9 mouse cellular contexts compared by ENCODE assay signal in the genomic region with DNA sequence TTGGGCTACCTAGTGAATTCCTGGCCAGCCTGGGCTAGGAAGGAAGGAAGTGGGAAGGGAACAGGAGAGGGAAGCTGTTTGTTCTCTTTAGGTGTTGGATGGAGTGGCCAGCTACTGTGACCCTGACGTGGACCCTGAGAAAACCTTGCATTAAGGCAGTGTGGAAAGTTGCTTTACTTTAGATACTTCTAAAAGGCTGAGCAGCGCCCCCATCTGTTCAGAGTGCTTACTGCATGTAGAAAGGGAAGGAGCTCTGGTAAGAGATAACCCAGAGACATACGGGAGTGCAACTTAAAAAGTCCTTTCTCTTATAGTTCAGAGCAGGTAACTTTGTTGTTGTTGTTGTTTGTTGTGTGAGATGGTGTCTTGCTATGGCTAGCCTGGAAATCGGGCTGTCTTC. TPM values are rescaled to one million over a fixed set of nuclear protein-coding genes. Genes with fewer than 3 reads are reported as not detected.
A peak's percentile ranks its signal among the peaks of the same experiment; 100 is the strongest.
DNase-seq lines count a peak whose midpoint lies in the region; ATAC-seq and TF ChIP-seq lines count a peak whose summit lies in the region.
"Had no signal": no experiment of that assay in that cellular context is flagged by ENCODE, and none has a peak within 500 bp of the region (broad histone marks: within the 10 kb centered on the region; RNA-seq: fewer than 3 reads in every experiment).

No protein-coding gene starts in this region.

- H3K4me3 ChIP-seq in E14TG2a.4 (replicated peaks; ENCODE audit: low read length), result no peak overlapping the region
- H3K4me3 ChIP-seq in limb, embryonic 14.5 days (replicated peaks; ENCODE audit: low read length), result no peak overlapping the region
- H3K4me3 ChIP-seq: midbrain, embryonic 12.5 days had no signal

- DNase-seq in layer of hippocampus, postnatal 10 days (ENCODE audit: low spot score in 2 of 2), result peak; percentile 71 to 72
- DNase-seq in layer of hippocampus, postnatal 36 days, result no peak
- peak; percentile 58 to 87 for DNase-seq in adrenal gland, adult (ENCODE audit: inconsistent age in 2 of 2, low spot score in 1 of 2)
- DNase-seq in embryo, embryonic 9.5 days (ENCODE audit: extremely low spot score), result peak; percentile 40
- peak; percentile 29 for DNase-seq in limb, embryonic 14.5 days (ENCODE audit: low spot score)
- peak; percentile 12 for DNase-seq in skeletal muscle tissue, adult 2 months (ENCODE audit: low read depth, low spot score)

- TF ChIP-seq POLR2A in limb, embryonic 14.5 days (IDR thresholded peaks at IDR 0.05; ENCODE audit: borderline replicate concordance, extremely low read depth, insufficient read depth, insufficient read length), result no peak

- no peaks in the 10 kb centered on the region for H3K9me3 ChIP-seq in E14TG2a.4 (ENCODE audit: low read length)
- H3K9me3 ChIP-seq in limb, embryonic 14.5 days (ENCODE audit: control insufficient read depth, low read length), result no peaks in the 10 kb centered on the region
- H3K9me3 ChIP-seq: midbrain, embryonic 12.5 days had no signal

- H3K4me1 ChIP-seq in E14TG2a.4 (replicated peaks; ENCODE audit: low read depth, low read length), result peaks cover 29% of the 10 kb centered on the region
- H3K4me1 ChIP-seq in limb, embryonic 14.5 days (ENCODE audit: control insufficient read depth, insufficient read depth, low read length), result no peaks in the 10 kb centered on the region
- H3K4me1 ChIP-seq: midbrain, embryonic 12.5 days had no signal

- peak; percentile 90 for TF ChIP-seq CTCF in E14TG2a.4 (conservative IDR thresholded peaks at IDR 0.05; ENCODE audit: low read length)

- no peak overlapping the region for H3K27ac ChIP-seq in limb, embryonic 14.5 days (replicated peaks; ENCODE audit: low read depth, low read length)
- H3K27ac ChIP-seq: midbrain, embryonic 12.5 days had no signal

- H3K36me3 ChIP-seq in E14TG2a.4 (ENCODE audit: insufficient read depth, low read length), result peaks cover 62% of the 10 kb centered on the region
- peaks cover 20% of the 10 kb centered on the region for H3K36me3 ChIP-seq in limb, embryonic 14.5 days (ENCODE audit: control insufficient read depth, insufficient read depth, low read length)

- WGBS in limb, embryonic 14.5 days, result 52% methylated on average over 4 of the region's 4 CpGs

- H3K4me2 ChIP-seq in limb, embryonic 14.5 days (replicated peaks; ENCODE audit: low read depth, low read length, severe bottlenecking), result no peak overlapping the region
- H3K4me2 ChIP-seq: midbrain, embryonic 12.5 days had no signal

- ATAC-seq in limb, embryonic 14.5 days (ENCODE audit: low FRiP score, low read depth), result no peak
- ATAC-seq in megakaryocyte-erythroid progenitor cell, adult 5-6 weeks (replicated peaks; ENCODE audit: low FRiP score, low TSS enrichment, poor library complexity, severe bottlenecking), result no peak

- H3K9ac ChIP-seq in limb, embryonic 14.5 days (ENCODE audit: low read depth, low read length, severe bottlenecking), result no peak overlapping the region
- H3K9ac ChIP-seq: midbrain, embryonic 12.5 days had no signal

- no peaks in the 10 kb centered on the region for H3K27me3 ChIP-seq in E14TG2a.4 (ENCODE audit: insufficient read depth, low read length)
- H3K27me3 ChIP-seq in limb, embryonic 14.5 days (ENCODE audit: control insufficient read depth, insufficient read depth, low read length), result no peaks in the 10 kb centered on the region
- H3K27me3 ChIP-seq: midbrain, embryonic 12.5 days had no signal

RNA-seq across cellular contexts. Expression of gene Rlbp1, which starts 40.9 kb away (rescaled TPM):
- 10 to 100 TPM; 22.4 to 32.9 TPM for total RNA-seq in layer of hippocampus, postnatal 10 days (2021)
- total RNA-seq in layer of hippocampus, postnatal 36 days (2021), result 10 to 100 TPM; 23.1 to 23.5 TPM
- polyA plus RNA-seq in limb, embryonic 14.5 days (2012; rRNA removed), result 4.7 and 6.2 TPM in 2 replicates
- polyA plus RNA-seq in limb, embryonic 14.5 days (2014; fragmentation: Nextera tagmentation; extraction: Ambion mirVana), result 1.7 and 2.0 TPM in 2 replicates
- 1.9 TPM in 1 of 2 replicates, not detected in the other for total RNA-seq in megakaryocyte-erythroid progenitor cell, adult 5-6 weeks (2014; fragmentation: Nextera tagmentation)
- not detected in 2 replicates for total RNA-seq in megakaryocyte-erythroid progenitor cell, adult 5-6 weeks (2017)

RNA-seq across cellular contexts. Expression of gene Fanci, which starts 45.8 kb away (rescaled TPM):
- total RNA-seq in layer of hippocampus, postnatal 10 days (2021), result 1 to 10 TPM; 1.0 to 1.9 TPM
- total RNA-seq in layer of hippocampus, postnatal 36 days (2021), result under 1 TPM; 0.38 to 0.70 TPM
- 5.9 and 6.8 TPM in 2 replicates for polyA plus RNA-seq in limb, embryonic 14.5 days (2012; rRNA removed)
- 6.8 and 8.4 TPM in 2 replicates for polyA plus RNA-seq in limb, embryonic 14.5 days (2014; fragmentation: Nextera tagmentation; extraction: Ambion mirVana)
- 19.0 and 19.5 TPM in 2 replicates for total RNA-seq in megakaryocyte-erythroid progenitor cell, adult 5-6 weeks (2014; fragmentation: Nextera tagmentation)
- total RNA-seq in megakaryocyte-erythroid progenitor cell, adult 5-6 weeks (2017), result 25.3 and 25.6 TPM in 2 replicates

Comparison
In these comparisons a context has a peak if more than half of its experiments do, and no peak if none do; other contexts are left out.
1. DNase-seq: peak in layer of hippocampus, postnatal 10 days (2 of 2), adrenal gland, adult (2 of 2), embryo, embryonic 9.5 days (single experiment), limb, embryonic 14.5 days (single experiment) and skeletal muscle tissue, adult 2 months (single experiment); none in layer of hippocampus, postnatal 36 days (0 of 2).
2. RNA of gene Rlbp1, which starts 40.9 kb away (total RNA-seq): 22.4 to 32.9 TPM in layer of hippocampus, postnatal 10 days and 23.1 to 23.5 TPM in layer of hippocampus, postnatal 36 days; 1.9 TPM in megakaryocyte-erythroid progenitor cell, adult 5-6 weeks; every median in the first group is over 4 times any median in the second.
3. RNA of gene Fanci, which starts 45.8 kb away (total RNA-seq): 19.0 to 25.6 TPM in megakaryocyte-erythroid progenitor cell, adult 5-6 weeks; 1.0 to 1.9 TPM in layer of hippocampus, postnatal 10 days and 0.38 to 0.70 TPM in layer of hippocampus, postnatal 36 days; every median in the first group is over 4 times any median in the second.